Mouse (Mus musculus) CH12.LX (cell line): ENCODE measurements around the gene Zcchc7.

Source experiments
- CHD2 ChIP-seq: IDR thresholded peaks from 2 replicates; pipeline ENCODE4 v1.6.1; 2011; ENCODE audit warnings: low read length, improper control_type of control experiment
- CTCF ChIP-seq, 2 experiments: IDR thresholded peaks in 1 of 2; conservative IDR thresholded peaks in 1 of 2; 2 replicates each; pipeline ENCODE4 v1.5.1; 2011 to 2012; ENCODE audit warnings: low read depth in 2 of 2, low read length in 2 of 2, improper control_type of control experiment in 1 of 2, inconsistent platforms in 1 of 2, mild to moderate bottlenecking in 1 of 2, moderate library complexity in 1 of 2
- EP300 ChIP-seq: IDR thresholded peaks from 2 replicates; pipeline ENCODE4 v1.6.1; 2011; ENCODE audit warnings: low read length, improper control_type of control experiment
- MAFK ChIP-seq: IDR thresholded peaks from 2 replicates; pipeline ENCODE4 v1.6.1; 2011; ENCODE audit warnings: low read length, improper control_type of control experiment; ENCODE audit not compliant: insufficient replicate concordance
- MAZ ChIP-seq: IDR thresholded peaks from 2 replicates; pipeline ENCODE4 v1.6.1; 2012; ENCODE audit warnings: low read depth, mild to moderate bottlenecking, inconsistent platforms, low read length, improper control_type of control experiment, moderate library complexity
- MXI1 ChIP-seq: IDR thresholded peaks from 2 replicates; pipeline ENCODE4 v1.6.1; 2011; ENCODE audit warnings: mild to moderate bottlenecking, low read depth, low read length, improper control_type of control experiment
- MYC ChIP-seq: IDR thresholded peaks from 2 replicates; pipeline ENCODE4 v1.6.1; 2011; ENCODE audit warnings: low read depth, mild to moderate bottlenecking, improper control_type of control experiment, low read length
- NRF1 ChIP-seq: IDR thresholded peaks from 2 replicates; pipeline ENCODE4 v1.6.1; 2014; ENCODE audit warnings: low read depth, mild to moderate bottlenecking, inconsistent platforms, low read length, improper control_type of control experiment, moderate library complexity
- POLR2A ChIP-seq: IDR thresholded peaks from 2 replicates; pipeline ENCODE4 v1.6.1; 2011; ENCODE audit warnings: low read depth, mild to moderate bottlenecking, improper control_type of control experiment, low read length
- RCOR1 ChIP-seq: conservative IDR thresholded peaks from 2 replicates; pipeline ENCODE4 v1.6.1; 2012; ENCODE audit warnings: low read depth, mild to moderate bottlenecking, inconsistent platforms, low read length, improper control_type of control experiment
- USF2 ChIP-seq: conservative IDR thresholded peaks from 2 replicates; pipeline ENCODE4 v1.6.1; 2011; ENCODE audit warnings: low read depth, low read length, improper control_type of control experiment
- ZMIZ1 ChIP-seq: IDR thresholded peaks from 2 replicates; pipeline ENCODE4 v1.6.1; 2012; ENCODE audit warnings: low read depth, mild to moderate bottlenecking, inconsistent platforms, low read length, improper control_type of control experiment

DNA sequence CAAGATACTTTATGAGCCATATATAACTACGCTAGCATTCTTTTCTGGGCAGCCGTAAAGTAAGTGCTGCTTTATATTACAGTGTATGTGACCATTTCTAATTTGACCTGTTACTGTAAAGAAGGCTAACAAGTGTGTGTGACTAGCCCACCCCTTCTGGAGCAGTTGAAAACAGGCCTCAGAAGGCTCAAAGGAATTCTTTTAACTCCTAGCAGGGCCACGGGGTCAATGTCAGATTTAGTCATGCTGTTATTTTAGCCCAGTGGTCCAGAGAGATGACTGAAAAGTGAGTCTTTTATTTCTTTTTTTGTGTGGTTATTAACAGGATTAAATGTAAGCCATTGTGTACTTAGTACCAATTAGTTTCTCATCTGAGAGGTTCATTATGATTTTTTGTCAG is 22.6 kb downstream of the Zcchc7 start:
- TF ChIP-seq USF2 (no peak), RCOR1 (no peak), CTCF (conservative IDR thresholded peaks at IDR 0.05 in 1 of 2, IDR thresholded peaks at IDR 0.05 in 1 of 2; ENCODE audit: low read depth in 2 of 2, low read length in 2 of 2) (no peak), EP300 (no peak), MXI1 (no peak), MYC (no peak), NRF1 (no peak), ZMIZ1 (no peak), POLR2A (no peak), CHD2 (no peak), MAFK (no peak), MAZ (no peak)
